Mouse (Mus musculus): ENCODE measurements around the gene Rabgef1.
"Not testable (repeated sequence)": the region's sequence is repeated elsewhere in the genome, so short reads cannot be mapped to it uniquely, and the experiment has no call there.

Rabgef1 gene

GRCm38 (mm10) chr5:130216781-130217180 lies 45.2 kb downstream of the Rabgef1 start, which contains the start of gene Tmem248:
Tmem248 (plus strand) TSS chr5:130217081.
- DNase-seq (ENCODE audit: low read depth, low spot score) = no peak

- no peak for DNase-seq (ENCODE audit: low read depth, low spot score)
These were observed 45.8 kb downstream of the Rabgef1 start for GRCm38 (mm10) chr5:130217406-130217805.

- DNase-seq (ENCODE audit: low read depth, low spot score) = no peak
These were observed 46.7 kb downstream of the Rabgef1 start for GRCm38 (mm10) chr5:130218336-130218735.

- no peak for DNase-seq (ENCODE audit: low read depth, low spot score)
These were observed 49.7 kb downstream of the Rabgef1 start for GRCm38 (mm10) chr5:130221316-130221715.

- DNase-seq (ENCODE audit: low read depth, low spot score) = peak; percentile 23
These were observed 50.2 kb downstream of the Rabgef1 start for GRCm38 (mm10) chr5:130221760-130222145.

GRCm38 (mm10) chr5:130222146-130223004 lies 50.8 kb downstream of the Rabgef1 start:
- DNase-seq (ENCODE audit: low read depth, low spot score) = peak; percentile 76

- no peak for DNase-seq (ENCODE audit: low read depth, low spot score)
These were observed 55.2 kb downstream of the Rabgef1 start for GRCm38 (mm10) chr5:130226790-130227189.

GRCm38 (mm10) chr5:130228120-130228519 lies 56.5 kb downstream of the Rabgef1 start:
- no peak for DNase-seq (ENCODE audit: low read depth, low spot score)

- DNase-seq (ENCODE audit: low read depth, low spot score) = no peak
These were observed 64.7 kb downstream of the Rabgef1 start for GRCm38 (mm10) chr5:130236302-130236701.

GRCm38 (mm10) chr5:130239236-130239635 lies 67.6 kb downstream of the Rabgef1 start:
- DNase-seq (ENCODE audit: low read depth, low spot score) = no peak

GRCm38 (mm10) chr5:130239856-130240255 lies 68.3 kb downstream of the Rabgef1 start:
- no peak for DNase-seq (ENCODE audit: low read depth, low spot score)

- no peak for DNase-seq (ENCODE audit: low read depth, low spot score)
These were observed 69.8 kb downstream of the Rabgef1 start for GRCm38 (mm10) chr5:130241426-130241825.

GRCm38 (mm10) chr5:130247823-130248222 lies 76.2 kb downstream of the Rabgef1 start:
- no peak for DNase-seq (ENCODE audit: low read depth, low spot score)

- peak; percentile 56 for DNase-seq (ENCODE audit: low read depth, low spot score)
These were observed 82.8 kb downstream of the Rabgef1 start for GRCm38 (mm10) chr5:130254164-130255016.

- DNase-seq (ENCODE audit: low read depth, low spot score) = peak; percentile 99
These were observed 83.6 kb downstream of the Rabgef1 start, which contains the start of the genes Sbds and Tyw1 for GRCm38 (mm10) chr5:130255017-130255720. Sbds (minus strand) TSS chr5:130255530. Tyw1 (plus strand) TSS chr5:130255619.

GRCm38 (mm10) chr5:130255799-130256525 lies 84.4 kb downstream of the Rabgef1 start:
- not testable (repeated sequence) for DNase-seq (ENCODE audit: low read depth, low spot score)

- DNase-seq (ENCODE audit: low read depth, low spot score) = peak; percentile 98
These were observed 85.2 kb downstream of the Rabgef1 start for GRCm38 (mm10) chr5:130256678-130257271.

- no peak for DNase-seq (ENCODE audit: low read depth, low spot score)
These were observed 85.7 kb downstream of the Rabgef1 start for GRCm38 (mm10) chr5:130257303-130257702.

GRCm38 (mm10) chr5:130263454-130263853 lies 91.9 kb downstream of the Rabgef1 start:
- no peak for DNase-seq (ENCODE audit: low read depth, low spot score)
